Mouse (Mus musculus): ENCODE measurements around the gene Iqch. TPM values are rescaled to one million over a fixed set of nuclear protein-coding genes. Genes with fewer than 3 reads are reported as not detected.
A peak's percentile ranks its signal among the peaks of the same experiment; 100 is the strongest.

Iqch gene
- polyA plus RNA-seq, 1 experiment from 2014 or later: 0.53 TPM

DNA sequence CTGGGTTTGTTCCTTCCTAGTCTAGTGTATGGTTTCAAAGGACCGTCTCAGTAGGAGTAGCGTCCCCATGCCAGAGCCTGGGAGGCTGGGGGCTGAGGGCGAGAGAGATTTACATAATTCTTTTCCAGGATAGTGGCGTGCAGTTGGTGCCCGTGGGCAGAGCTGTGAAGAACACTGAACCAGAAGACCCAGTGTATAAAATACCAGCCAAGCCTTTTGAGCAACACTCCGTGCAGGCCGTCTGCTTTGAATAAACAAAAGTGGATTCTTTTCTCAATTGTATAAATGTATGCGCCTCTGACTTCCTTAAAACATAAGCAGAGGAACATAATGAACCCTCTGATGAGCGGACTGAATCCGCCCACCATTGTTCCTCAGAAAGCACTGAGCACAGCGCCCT lies 30.6 kb upstream of the Iqch start:
- H3K9me3 ChIP-seq: no peaks in the 10 kb centered on the region
- H3K27ac ChIP-seq (replicated peaks): no peak overlapping the region
- no peak overlapping the region for H3K4me3 ChIP-seq
- H3K4me1 ChIP-seq (replicated peaks): peaks cover 11% of the 10 kb centered on the region
- H3K4me2 ChIP-seq: no peak overlapping the region
- no peak for ATAC-seq (ENCODE audit: low read depth)
- H3K27me3 ChIP-seq: no peaks in the 10 kb centered on the region
- 37% methylated on average over 11 of the region's 11 CpGs for WGBS
- no peak overlapping the region for H3K9ac ChIP-seq
- H3K36me3 ChIP-seq: peaks cover 56% of the 10 kb centered on the region

- H3K4me1 ChIP-seq (replicated peaks): peaks cover 11% of the 10 kb centered on the region
- no peak overlapping the region for H3K4me2 ChIP-seq
- H3K4me3 ChIP-seq: no peak overlapping the region
- 66% methylated on average over 4 of the region's 4 CpGs for WGBS
- no peak for ATAC-seq (ENCODE audit: low read depth)
- H3K9ac ChIP-seq: no peak overlapping the region
- H3K27me3 ChIP-seq: no peaks in the 10 kb centered on the region
- H3K27ac ChIP-seq (replicated peaks): no peak overlapping the region
- no peaks in the 10 kb centered on the region for H3K9me3 ChIP-seq
- H3K36me3 ChIP-seq: peaks cover 54% of the 10 kb centered on the region
These were observed 29.8 kb upstream of the Iqch start for GRCm38 (mm10) chr9:63632045-63632444.

GRCm38 (mm10) chr9:63625090-63625756 lies 22.9 kb upstream of the Iqch start:
- no peak overlapping the region for H3K4me2 ChIP-seq
- no peaks in the 10 kb centered on the region for H3K9me3 ChIP-seq
- H3K4me3 ChIP-seq: no peak overlapping the region
- peaks cover 52% of the 10 kb centered on the region for H3K36me3 ChIP-seq
- no peak overlapping the region for H3K27ac ChIP-seq (replicated peaks)
- H3K27me3 ChIP-seq: no peaks in the 10 kb centered on the region
- no peak overlapping the region for H3K9ac ChIP-seq
- 83% methylated on average over 9 of the region's 9 CpGs for WGBS
- no peak for ATAC-seq (ENCODE audit: low read depth)
- peaks cover 15% of the 10 kb centered on the region for H3K4me1 ChIP-seq (replicated peaks)

GRCm38 (mm10) chr9:63623895-63624569 lies 21.7 kb upstream of the Iqch start:
- no peak overlapping the region for H3K9ac ChIP-seq
- H3K27ac ChIP-seq (replicated peaks): no peak overlapping the region
- H3K36me3 ChIP-seq: peaks cover 51% of the 10 kb centered on the region
- H3K4me2 ChIP-seq: no peak overlapping the region
- H3K4me3 ChIP-seq: no peak overlapping the region
- ATAC-seq (ENCODE audit: low read depth): no peak
- H3K27me3 ChIP-seq: no peaks in the 10 kb centered on the region
- WGBS: 83% methylated on average over 15 of the region's 15 CpGs
- H3K9me3 ChIP-seq: no peaks in the 10 kb centered on the region
- peaks cover 15% of the 10 kb centered on the region for H3K4me1 ChIP-seq (replicated peaks)

DNA sequence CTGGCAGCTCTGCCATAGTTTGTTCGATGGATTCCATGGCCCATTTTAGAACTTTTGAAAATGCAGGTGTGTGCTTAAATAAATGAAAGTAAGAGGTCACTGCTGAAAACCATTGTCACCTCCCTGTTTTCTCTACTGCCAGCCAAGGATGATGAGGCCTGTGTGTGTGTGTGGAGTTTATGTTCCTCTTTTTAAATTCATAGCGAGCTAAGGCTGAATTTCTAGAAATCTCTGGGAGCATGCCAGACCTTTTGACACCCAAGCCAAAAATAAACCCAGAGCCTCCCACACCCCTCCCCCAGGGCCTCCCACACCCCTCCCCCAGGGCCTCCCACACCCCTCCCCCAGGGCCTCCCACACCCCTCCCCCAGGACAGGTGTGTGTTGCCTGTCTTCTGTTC lies 15.7 kb upstream of the Iqch start:
- ATAC-seq (ENCODE audit: low read depth): no peak
- Histone ChIP-seq H3K4me3 (no peak overlapping the region), H3K27ac (replicated peaks) (no peak overlapping the region), H3K4me2 (no peak overlapping the region), H3K9me3 (no peaks in the 10 kb centered on the region), H3K9ac (no peak overlapping the region), H3K4me1 (replicated peaks) (peaks cover 28% of the 10 kb centered on the region), H3K27me3 (no peaks in the 10 kb centered on the region), H3K36me3 (peaks cover 46% of the 10 kb centered on the region)
- WGBS: 92% methylated on average over 2 of the region's 2 CpGs

GRCm38 (mm10) chr9:63614018-63614985 lies 12.0 kb upstream of the Iqch start:
- WGBS: 75% methylated on average over 11 of the region's 11 CpGs
- Histone ChIP-seq H3K4me3 (no peak overlapping the region), H3K4me2 (no peak overlapping the region), H3K36me3 (peaks cover 27% of the 10 kb centered on the region), H3K9ac (no peak overlapping the region), H3K9me3 (no peaks in the 10 kb centered on the region), H3K27me3 (no peaks in the 10 kb centered on the region), H3K4me1 (replicated peaks) (peaks cover 55% of the 10 kb centered on the region), H3K27ac (replicated peaks) (no peak overlapping the region)
- no peak for ATAC-seq (ENCODE audit: low read depth)

DNA sequence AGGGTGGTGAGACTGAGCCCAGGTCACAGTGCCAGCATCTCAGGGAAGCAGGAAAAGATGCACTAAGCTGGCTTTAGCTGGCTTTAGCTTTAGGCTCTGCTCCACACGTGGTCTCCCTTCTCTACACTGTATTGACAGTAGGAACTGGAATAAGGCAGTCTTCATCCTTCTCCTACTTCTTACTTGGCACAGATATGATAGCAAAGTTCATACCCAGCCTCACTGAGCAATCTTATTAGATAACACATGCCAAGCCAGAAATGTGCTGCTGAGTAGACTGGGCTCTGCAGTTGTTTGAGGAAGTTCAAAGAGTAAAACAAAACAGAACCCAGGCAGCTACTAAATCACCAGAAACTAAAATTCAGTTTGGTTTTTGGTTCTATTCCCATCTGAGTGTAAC lies 11.3 kb upstream of the Iqch start:
- H3K4me3 ChIP-seq: no peak overlapping the region
- peak overlapping the region; percentile 47; the same call in 1 of the 2 replicates for H3K9ac ChIP-seq
- ATAC-seq (ENCODE audit: low read depth): 0 out of 2 replicates have a peak, but pooled peaks have one; percentile 3
- H3K9me3 ChIP-seq: no peaks in the 10 kb centered on the region
- peaks cover 56% of the 10 kb centered on the region for H3K4me1 ChIP-seq (replicated peaks)
- H3K4me2 ChIP-seq: 0 out of 2 replicates have a peak overlapping the region, but pooled peaks have one; percentile 14
- peaks cover 20% of the 10 kb centered on the region for H3K36me3 ChIP-seq
- no peaks in the 10 kb centered on the region for H3K27me3 ChIP-seq
- peak overlapping the region; percentile 56 for H3K27ac ChIP-seq (replicated peaks)
- 54% methylated on average over 1 of the region's 1 CpGs for WGBS

DNA sequence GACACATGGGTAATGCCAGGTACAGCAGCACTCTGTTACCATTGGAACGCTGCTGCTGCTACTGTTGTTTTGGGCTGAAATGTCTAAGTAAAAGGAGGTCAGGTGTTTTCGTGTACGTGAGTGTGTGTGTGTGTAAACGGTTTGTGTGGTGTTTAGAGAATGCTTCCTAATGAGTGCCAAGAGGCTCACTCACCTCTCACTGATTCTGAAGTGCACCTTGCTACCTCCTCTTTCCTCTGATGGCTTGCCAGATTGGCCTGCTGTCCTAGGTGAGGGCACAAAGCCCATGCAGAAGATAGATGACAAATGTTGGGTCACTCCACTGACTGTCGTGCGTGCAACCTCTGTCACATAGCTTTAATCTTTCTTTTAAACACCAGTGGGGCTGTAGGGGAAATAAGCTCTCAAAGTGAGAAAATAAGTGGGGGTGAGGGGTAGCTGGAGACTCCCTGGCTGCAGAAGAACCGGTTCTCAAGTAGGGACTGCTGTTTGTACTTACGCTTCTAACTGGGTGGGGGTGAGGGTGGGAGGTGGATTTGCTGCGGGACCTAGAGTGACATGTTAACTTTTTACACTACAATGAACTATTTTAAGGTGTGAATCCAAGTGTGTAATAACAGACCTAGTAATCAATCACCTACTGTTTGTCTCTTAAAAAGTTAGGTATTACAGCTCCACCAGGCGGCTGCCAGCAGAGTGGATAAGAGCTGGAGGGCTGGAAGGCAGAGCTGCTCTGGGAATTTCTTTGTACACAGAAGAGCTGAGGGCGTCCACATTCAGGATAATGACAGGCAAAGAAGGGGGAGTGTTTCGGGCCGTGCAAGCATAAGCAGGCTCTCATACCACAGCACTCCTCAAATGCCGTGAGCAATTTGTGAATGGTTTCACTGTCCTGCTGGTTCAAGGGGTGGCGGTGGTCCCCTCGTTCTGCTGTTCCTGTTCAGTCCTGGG lies 10.5 kb upstream of the Iqch start:
- Histone ChIP-seq H3K27me3 (no peaks in the 10 kb centered on the region), H3K36me3 (peaks cover 12% of the 10 kb centered on the region), H3K4me2 (0 out of 2 replicates have a peak overlapping the region, but pooled peaks have one; percentile 14), H3K9me3 (no peaks in the 10 kb centered on the region), H3K9ac (peak overlapping the region; percentile 47; the same call in 1 of the 2 replicates), H3K27ac (replicated peaks) (peak overlapping the region; percentile 56), H3K4me1 (replicated peaks) (peaks cover 56% of the 10 kb centered on the region), H3K4me3 (no peak overlapping the region)
- 46% methylated on average over 16 of the region's 16 CpGs for WGBS
- peak; percentile 72 for ATAC-seq (ENCODE audit: low read depth)

GRCm38 (mm10) chr9:63611967-63612366 lies 9.7 kb upstream of the Iqch start:
- Histone ChIP-seq H3K27me3 (no peaks in the 10 kb centered on the region), H3K4me1 (replicated peaks) (peaks cover 56% of the 10 kb centered on the region), H3K27ac (replicated peaks) (no peak overlapping the region; the same call in 1 of the 2 replicates), H3K9ac (peak overlapping the region; percentile 4; the same call in 1 of the 2 replicates), H3K36me3 (peaks cover 4% of the 10 kb centered on the region), H3K4me2 (no peak overlapping the region), H3K9me3 (no peaks in the 10 kb centered on the region), H3K4me3 (no peak overlapping the region)
- 66% methylated on average over 5 of the region's 5 CpGs for WGBS
- no peak for ATAC-seq (ENCODE audit: low read depth)

DNA sequence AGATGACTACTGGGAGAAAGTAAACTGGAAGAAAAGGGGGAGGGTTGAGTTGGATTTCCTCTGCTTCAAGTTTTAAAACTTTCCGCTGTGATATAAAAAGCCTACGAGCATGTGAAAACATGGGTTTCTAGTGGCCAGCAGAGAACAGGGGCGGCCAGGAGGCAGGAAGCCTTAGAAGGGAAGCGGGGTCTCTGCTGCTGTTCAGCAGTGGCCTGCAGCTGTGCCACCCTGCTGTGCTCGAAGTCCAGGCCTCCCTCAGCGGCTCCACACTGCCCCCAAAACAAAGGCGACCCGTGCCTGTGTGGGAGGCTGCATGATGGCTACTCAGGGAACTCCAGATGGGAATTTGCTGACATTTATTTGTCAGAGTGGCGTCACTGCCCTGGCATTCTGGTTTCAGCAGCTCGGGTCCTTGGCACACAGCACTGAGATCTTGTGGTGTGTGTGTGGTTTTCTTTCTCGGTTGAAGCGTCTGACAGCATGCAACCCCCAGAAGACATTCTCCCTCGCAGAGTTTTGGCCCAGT lies 8.6 kb upstream of the Iqch start:
- Histone ChIP-seq H3K4me2 (peak overlapping the region; percentile 15; the same call in 1 of the 2 replicates), H3K9ac (peak overlapping the region; percentile 26; the same call in 1 of the 2 replicates), H3K27me3 (no peaks in the 10 kb centered on the region), H3K9me3 (no peaks in the 10 kb centered on the region), H3K27ac (replicated peaks) (peak overlapping the region; percentile 53), H3K4me3 (no peak overlapping the region), H3K4me1 (replicated peaks) (peaks cover 56% of the 10 kb centered on the region), H3K36me3 (no peaks in the 10 kb centered on the region)
- 12% methylated on average over 13 of the region's 13 CpGs for WGBS
- ATAC-seq (ENCODE audit: low read depth): 0 out of 2 replicates have a peak, but pooled peaks have one; percentile 43

- Histone ChIP-seq H3K4me2 (no peak overlapping the region), H3K27me3 (no peaks in the 10 kb centered on the region), H3K9ac (no peak overlapping the region), H3K27ac (replicated peaks) (0 out of 2 replicates have a peak overlapping the region, but pooled peaks have one; percentile 53), H3K36me3 (no peaks in the 10 kb centered on the region), H3K4me3 (no peak overlapping the region), H3K9me3 (no peaks in the 10 kb centered on the region), H3K4me1 (replicated peaks) (peaks cover 56% of the 10 kb centered on the region)
- ATAC-seq (ENCODE audit: low read depth): no peak
- WGBS: 85% methylated on average over 6 of the region's 6 CpGs
These were observed 7.9 kb upstream of the Iqch start for GRCm38 (mm10) chr9:63610231-63610630.
